Mouse (Mus musculus): ENCODE measurements around the gene Arl6. TPM values are rescaled to one million over a fixed set of nuclear protein-coding genes. Genes with fewer than 3 reads are reported as not detected.

Arl6 gene
- polyA plus RNA-seq, 1 experiment from 2014 or later, result 57.0 TPM

GRCm38 (mm10) chr16:59573961-59574360, 65.2 kb downstream of the Arl6 start:
- Histone ChIP-seq H3K4me2 (ENCODE audit: low read length) (no peak overlapping the region), H3K9me3 (ENCODE audit: control insufficient read depth, low read length) (no peaks in the 10 kb centered on the region), H3K9ac (replicated peaks; ENCODE audit: low read length) (no peak overlapping the region), H3K27ac (replicated peaks; ENCODE audit: low read depth, low read length) (no peak overlapping the region), H3K36me3 (ENCODE audit: control insufficient read depth, insufficient read depth, low read length) (no peaks in the 10 kb centered on the region), H3K4me3 (replicated peaks; ENCODE audit: low read depth, low read length) (no peak overlapping the region), H3K27me3 (ENCODE audit: control insufficient read depth, insufficient read depth, low read length) (no peaks in the 10 kb centered on the region), H3K4me1 (ENCODE audit: control insufficient read depth, insufficient read depth, low read length) (no peaks in the 10 kb centered on the region)
- no peak for DNase-seq
- WGBS, result 77% methylated on average over 11 of the region's 11 CpGs
- no peak for ATAC-seq (ENCODE audit: low FRiP score, low TSS enrichment)

GRCm38 (mm10) chr16:59572685-59573084, 66.5 kb downstream of the Arl6 start:
- no peak for ATAC-seq (ENCODE audit: low FRiP score, low TSS enrichment)
- Histone ChIP-seq H3K9me3 (ENCODE audit: control insufficient read depth, low read length) (no peaks in the 10 kb centered on the region), H3K9ac (replicated peaks; ENCODE audit: low read length) (no peak overlapping the region), H3K4me2 (ENCODE audit: low read length) (no peak overlapping the region), H3K36me3 (ENCODE audit: control insufficient read depth, insufficient read depth, low read length) (no peaks in the 10 kb centered on the region), H3K4me1 (ENCODE audit: control insufficient read depth, insufficient read depth, low read length) (no peaks in the 10 kb centered on the region), H3K27ac (replicated peaks; ENCODE audit: low read depth, low read length) (no peak overlapping the region), H3K27me3 (ENCODE audit: control insufficient read depth, insufficient read depth, low read length) (no peaks in the 10 kb centered on the region), H3K4me3 (replicated peaks; ENCODE audit: low read depth, low read length) (no peak overlapping the region)
- WGBS, result 95% methylated on average over 3 of the region's 3 CpGs
- no peak for DNase-seq

GRCm38 (mm10) chr16:59570807-59571206, 68.4 kb downstream of the Arl6 start:
- H3K4me3 ChIP-seq (replicated peaks; ENCODE audit: low read depth, low read length), result no peak overlapping the region
- 99% methylated on average over 8 of the region's 8 CpGs for WGBS
- ATAC-seq (ENCODE audit: low FRiP score, low TSS enrichment) (no peak), DNase-seq (no peak)
- no peaks in the 10 kb centered on the region for H3K4me1 ChIP-seq (ENCODE audit: control insufficient read depth, insufficient read depth, low read length)
- H3K9me3 ChIP-seq (ENCODE audit: control insufficient read depth, low read length), result no peaks in the 10 kb centered on the region
- no peaks in the 10 kb centered on the region for H3K27me3 ChIP-seq (ENCODE audit: control insufficient read depth, insufficient read depth, low read length)
- H3K4me2 ChIP-seq (ENCODE audit: low read length), result no peak overlapping the region
- H3K27ac ChIP-seq (replicated peaks; ENCODE audit: low read depth, low read length), result no peak overlapping the region
- H3K36me3 ChIP-seq (ENCODE audit: control insufficient read depth, insufficient read depth, low read length), result no peaks in the 10 kb centered on the region
- H3K9ac ChIP-seq (replicated peaks; ENCODE audit: low read length), result no peak overlapping the region

- H3K4me2 ChIP-seq (ENCODE audit: low read length), result no peak overlapping the region
- no peak overlapping the region for H3K27ac ChIP-seq (replicated peaks; ENCODE audit: low read depth, low read length)
- H3K27me3 ChIP-seq (ENCODE audit: control insufficient read depth, insufficient read depth, low read length), result no peaks in the 10 kb centered on the region
- WGBS, result 85% methylated on average over 8 of the region's 8 CpGs
- H3K4me3 ChIP-seq (replicated peaks; ENCODE audit: low read depth, low read length), result no peak overlapping the region
- no peaks in the 10 kb centered on the region for H3K36me3 ChIP-seq (ENCODE audit: control insufficient read depth, insufficient read depth, low read length)
- DNase-seq (no peak), ATAC-seq (ENCODE audit: low FRiP score, low TSS enrichment) (no peak)
- H3K9me3 ChIP-seq (ENCODE audit: control insufficient read depth, low read length), result no peaks in the 10 kb centered on the region
- no peaks in the 10 kb centered on the region for H3K4me1 ChIP-seq (ENCODE audit: control insufficient read depth, insufficient read depth, low read length)
- no peak overlapping the region for H3K9ac ChIP-seq (replicated peaks; ENCODE audit: low read length)
These were observed 69.4 kb downstream of the Arl6 start for GRCm38 (mm10) chr16:59569837-59570236.

- no peaks in the 10 kb centered on the region for H3K4me1 ChIP-seq (ENCODE audit: control insufficient read depth, insufficient read depth, low read length)
- H3K9ac ChIP-seq (replicated peaks; ENCODE audit: low read length), result no peak overlapping the region
- ATAC-seq (ENCODE audit: low FRiP score, low TSS enrichment), result no peak
- no peaks in the 10 kb centered on the region for H3K9me3 ChIP-seq (ENCODE audit: control insufficient read depth, low read length)
- DNase-seq, result no peak
- H3K36me3 ChIP-seq (ENCODE audit: control insufficient read depth, insufficient read depth, low read length), result no peaks in the 10 kb centered on the region
- no peaks in the 10 kb centered on the region for H3K27me3 ChIP-seq (ENCODE audit: control insufficient read depth, insufficient read depth, low read length)
- H3K4me2 ChIP-seq (ENCODE audit: low read length), result no peak overlapping the region
- WGBS, result 65% methylated on average over 10 of the region's 10 CpGs
- no peak overlapping the region for H3K4me3 ChIP-seq (replicated peaks; ENCODE audit: low read depth, low read length)
- no peak overlapping the region for H3K27ac ChIP-seq (replicated peaks; ENCODE audit: low read depth, low read length)
These were observed 71.3 kb downstream of the Arl6 start for GRCm38 (mm10) chr16:59567721-59568381.

- H3K27me3 ChIP-seq (ENCODE audit: control insufficient read depth, insufficient read depth, low read length), result no peaks in the 10 kb centered on the region
- no peaks in the 10 kb centered on the region for H3K4me1 ChIP-seq (ENCODE audit: control insufficient read depth, insufficient read depth, low read length)
- H3K4me3 ChIP-seq (replicated peaks; ENCODE audit: low read depth, low read length), result no peak overlapping the region
- no peak overlapping the region for H3K4me2 ChIP-seq (ENCODE audit: low read length)
- no peak for DNase-seq
- no peak overlapping the region for H3K9ac ChIP-seq (replicated peaks; ENCODE audit: low read length)
- H3K36me3 ChIP-seq (ENCODE audit: control insufficient read depth, insufficient read depth, low read length), result no peaks in the 10 kb centered on the region
- WGBS, result 90% methylated on average over 4 of the region's 4 CpGs
- no peaks in the 10 kb centered on the region for H3K9me3 ChIP-seq (ENCODE audit: control insufficient read depth, low read length)
- no peak overlapping the region for H3K27ac ChIP-seq (replicated peaks; ENCODE audit: low read depth, low read length)
- ATAC-seq (ENCODE audit: low FRiP score, low TSS enrichment), result no peak
These were observed 72.8 kb downstream of the Arl6 start for GRCm38 (mm10) chr16:59566437-59566836.

- Histone ChIP-seq H3K9ac (replicated peaks; ENCODE audit: low read length) (no peak overlapping the region), H3K27me3 (ENCODE audit: control insufficient read depth, insufficient read depth, low read length) (no peaks in the 10 kb centered on the region), H3K36me3 (ENCODE audit: control insufficient read depth, insufficient read depth, low read length) (no peaks in the 10 kb centered on the region), H3K9me3 (ENCODE audit: control insufficient read depth, low read length) (no peaks in the 10 kb centered on the region), H3K4me3 (replicated peaks; ENCODE audit: low read depth, low read length) (no peak overlapping the region), H3K4me2 (ENCODE audit: low read length) (no peak overlapping the region), H3K4me1 (ENCODE audit: control insufficient read depth, insufficient read depth, low read length) (no peaks in the 10 kb centered on the region), H3K27ac (replicated peaks; ENCODE audit: low read depth, low read length) (no peak overlapping the region)
- ATAC-seq (ENCODE audit: low FRiP score, low TSS enrichment) (no peak), DNase-seq (no peak)
- 55% methylated on average over 2 of the region's 2 CpGs for WGBS
These were observed 73.6 kb downstream of the Arl6 start for GRCm38 (mm10) chr16:59565631-59566030.

- no peak overlapping the region for H3K9ac ChIP-seq (replicated peaks; ENCODE audit: low read length)
- no peaks in the 10 kb centered on the region for H3K27me3 ChIP-seq (ENCODE audit: control insufficient read depth, insufficient read depth, low read length)
- no peak overlapping the region for H3K4me2 ChIP-seq (ENCODE audit: low read length)
- DNase-seq (no peak), ATAC-seq (ENCODE audit: low FRiP score, low TSS enrichment) (no peak)
- H3K9me3 ChIP-seq (ENCODE audit: control insufficient read depth, low read length), result no peaks in the 10 kb centered on the region
- no peaks in the 10 kb centered on the region for H3K36me3 ChIP-seq (ENCODE audit: control insufficient read depth, insufficient read depth, low read length)
- 77% methylated on average over 5 of the region's 5 CpGs for WGBS
- H3K4me3 ChIP-seq (replicated peaks; ENCODE audit: low read depth, low read length), result no peak overlapping the region
- no peak overlapping the region for H3K27ac ChIP-seq (replicated peaks; ENCODE audit: low read depth, low read length)
- H3K4me1 ChIP-seq (ENCODE audit: control insufficient read depth, insufficient read depth, low read length), result no peaks in the 10 kb centered on the region
These were observed 75.2 kb downstream of the Arl6 start for GRCm38 (mm10) chr16:59564025-59564424.

Measured in midbrain, embryonic 14.5 days (tissue).